Mouse (Mus musculus) telencephalon, adult 2 months (tissue): Measurements from ENCODE around the gene Hint2.

Experiments
- DNase-seq: peaks from one replicate; pipeline ENCODE4 v3.0.0-alpha.2; 2011; ENCODE audit warnings: low read depth, low spot score

Gene Hint2

DNA sequence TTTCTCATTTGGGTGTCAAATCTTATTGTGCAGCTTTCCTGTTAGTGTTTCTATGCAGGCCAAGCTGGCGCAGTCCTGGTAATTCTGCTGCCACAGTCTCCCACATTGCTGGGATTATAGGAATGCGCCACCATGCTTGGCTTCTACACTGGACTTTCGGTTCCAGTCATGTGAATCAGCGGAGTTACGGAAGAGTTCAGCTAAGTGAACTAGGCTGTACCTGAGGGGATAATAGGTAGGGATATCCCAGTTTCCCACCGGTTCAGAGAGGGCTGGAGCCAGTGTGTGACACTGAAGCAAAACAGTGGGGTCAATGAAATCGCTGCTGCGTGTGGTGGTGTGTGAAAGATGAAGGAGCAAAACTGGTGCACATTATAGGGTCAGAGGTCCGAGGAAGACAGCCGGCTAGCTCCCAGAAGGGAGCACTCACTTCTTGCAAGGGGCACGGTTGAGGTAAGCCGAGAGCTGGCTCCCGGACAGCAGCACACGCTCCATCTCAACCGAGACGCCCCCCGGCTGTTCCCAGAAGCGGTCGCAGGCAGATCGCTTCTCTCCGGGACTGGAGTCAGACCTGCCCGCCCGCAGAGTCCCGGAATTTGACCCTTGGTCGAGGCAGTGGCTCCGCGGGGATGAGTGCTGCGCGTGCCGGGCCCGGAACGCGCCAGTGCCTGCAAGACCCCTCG is 469 bp downstream of the Hint2 start:
- no peak for DNase-seq

DNA sequence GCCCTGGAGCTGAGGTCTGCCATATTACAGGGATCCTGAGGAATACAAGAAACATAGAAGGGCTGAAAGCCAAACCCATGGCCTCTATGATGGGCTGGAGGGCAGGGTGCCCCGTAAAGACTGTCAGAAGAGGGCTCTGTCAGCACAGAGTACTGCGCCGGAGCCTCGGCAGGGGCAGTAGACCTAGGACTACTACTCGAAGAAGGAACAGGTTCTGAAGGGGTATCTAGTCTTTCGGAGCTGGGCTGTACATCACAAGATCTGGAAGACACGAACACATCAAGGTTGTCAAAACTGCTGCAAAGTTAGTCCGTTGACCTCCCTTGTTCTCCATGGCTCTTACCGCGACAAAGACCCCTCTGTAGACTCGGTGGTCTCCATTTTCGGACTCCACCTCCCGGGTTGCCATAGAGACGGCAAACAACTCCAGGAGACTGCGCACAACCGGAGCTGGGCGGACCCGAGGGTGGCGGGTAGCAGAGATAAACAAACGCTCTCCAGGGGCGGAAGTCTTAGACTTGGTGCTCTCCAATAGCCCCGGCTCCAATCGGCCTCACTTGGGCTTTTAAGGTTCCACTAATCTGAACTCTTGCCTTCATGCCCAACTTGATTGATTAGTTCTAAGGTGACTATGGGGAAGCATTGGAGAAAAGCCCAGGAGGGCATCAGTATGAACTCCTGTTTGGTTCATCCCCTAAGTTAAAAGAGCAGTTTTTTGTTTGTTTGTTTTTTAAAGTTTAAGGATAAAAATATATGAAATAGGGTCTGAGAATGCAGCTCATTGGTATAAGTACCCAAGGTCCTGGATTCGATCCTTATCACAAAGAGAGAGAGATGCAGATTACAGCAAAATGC is 2.9 kb downstream of the Hint2 start, which contains the start of gene Spag8:
Gene Spag8, minus strand, starts transcription at position 434 of the 855 bp plus-strand sequence.
- no peak for DNase-seq

DNA sequence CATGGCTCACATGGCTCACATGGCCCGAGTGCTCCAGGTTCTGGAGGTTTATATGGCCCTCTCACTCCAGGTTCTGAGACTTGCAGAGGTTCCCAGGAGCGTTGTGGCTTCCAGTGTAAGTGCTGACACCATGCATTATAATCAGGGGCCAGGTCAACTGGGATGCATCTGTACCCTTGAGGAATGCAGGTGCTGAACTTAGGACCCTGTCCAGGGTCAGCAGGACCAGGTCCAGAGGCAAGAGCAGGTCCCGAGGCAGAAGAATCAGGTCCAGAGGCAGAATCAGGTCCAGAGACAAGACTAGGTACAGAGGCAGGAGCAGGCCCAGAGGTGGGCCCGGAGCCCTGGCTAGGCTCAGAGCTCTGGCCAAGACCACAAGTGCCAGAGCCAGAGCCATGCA is 3.5 kb downstream of the Hint2 start:
- no peak for DNase-seq

GRCm38 (mm10) chr4:43649783-43650182 is 6.5 kb downstream of the Hint2 start:
- DNase-seq = no peak

DNA sequence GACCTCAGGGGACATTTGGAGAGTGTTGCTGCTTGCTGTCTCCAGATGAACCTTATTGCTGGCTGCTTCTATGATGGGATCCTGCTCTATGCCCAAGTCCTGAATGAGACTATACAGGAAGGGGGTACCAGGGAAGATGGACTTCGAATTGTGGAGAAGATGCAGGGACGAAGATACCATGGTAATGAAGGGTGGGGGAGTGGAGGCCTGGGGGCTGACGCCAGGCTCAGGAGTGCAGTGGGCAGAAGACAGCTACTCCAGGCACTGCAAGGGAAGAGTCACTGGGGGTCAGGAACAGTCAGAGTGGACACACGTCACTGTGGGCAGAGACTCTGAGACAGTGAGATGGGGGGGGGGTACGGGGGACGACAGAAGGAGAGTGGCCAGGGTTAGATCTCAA is 15.8 kb downstream of the Hint2 start:
- no peak for DNase-seq

DNA sequence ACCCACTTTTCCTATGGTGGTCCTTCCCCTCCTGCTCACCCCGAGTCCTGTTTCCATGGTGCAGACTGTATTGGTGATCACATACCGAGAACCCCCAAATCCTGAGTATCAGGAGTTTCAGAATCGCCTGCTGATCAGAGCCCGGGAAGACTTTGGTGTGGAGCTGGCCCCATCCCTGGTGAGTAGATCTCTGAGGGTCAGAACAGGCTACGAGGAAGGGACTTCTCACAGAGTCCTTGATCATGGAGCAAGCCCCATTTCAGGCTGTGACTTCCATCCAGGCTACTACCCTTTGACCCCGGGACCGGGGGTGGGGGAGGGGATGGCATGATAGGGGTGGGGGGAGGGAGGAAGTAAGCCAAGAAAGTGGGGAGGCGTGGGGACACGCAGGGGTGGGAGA is 16.2 kb downstream of the Hint2 start:
- no peak for DNase-seq

GRCm38 (mm10) chr4:43636751-43637150 is 19.5 kb downstream of the Hint2 start:
- DNase-seq = no peak

GRCm38 (mm10) chr4:43634621-43635374 is 21.5 kb downstream of the Hint2 start:
- no peak for DNase-seq

DNA sequence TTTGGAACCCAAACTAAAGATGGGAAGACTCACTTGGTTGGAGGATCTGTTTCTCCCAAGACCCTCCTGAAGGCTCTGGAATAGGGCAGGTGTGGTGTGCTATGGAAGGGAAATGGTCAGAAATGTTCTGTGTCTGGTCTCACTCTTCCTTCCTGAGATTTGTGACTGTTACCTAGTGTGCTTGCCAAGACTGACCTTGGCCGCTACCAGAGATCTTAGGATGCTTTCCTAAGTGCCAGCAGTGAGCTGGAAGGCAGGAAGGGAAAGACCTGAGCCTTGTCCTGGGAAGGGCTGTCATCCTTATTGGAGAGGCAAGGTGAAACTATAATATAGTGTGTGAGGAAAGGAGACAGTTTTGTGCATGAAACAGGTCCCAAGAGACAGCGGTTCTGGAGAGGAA is 22.5 kb downstream of the Hint2 start:
- no peak for DNase-seq

DNA sequence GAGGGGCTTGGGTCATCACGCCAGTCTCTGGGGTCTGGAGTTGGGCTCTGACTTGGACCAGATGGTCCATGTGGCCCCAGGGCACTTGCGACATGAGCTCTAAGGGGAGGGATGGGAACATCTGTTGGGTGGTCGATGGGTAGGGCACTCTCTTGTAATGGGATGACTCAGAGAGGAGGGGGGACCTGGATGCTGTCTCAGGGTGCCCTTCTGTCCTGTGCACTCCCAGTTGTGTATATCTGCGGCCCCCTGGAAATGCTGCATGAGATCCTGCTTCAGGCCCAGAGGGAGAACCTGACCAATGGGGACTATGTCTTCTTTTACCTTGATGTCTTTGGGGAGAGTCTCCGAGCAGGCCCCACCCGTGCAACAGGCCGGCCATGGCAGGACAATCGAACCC is 23.0 kb downstream of the Hint2 start:
- DNase-seq = no peak

DNA sequence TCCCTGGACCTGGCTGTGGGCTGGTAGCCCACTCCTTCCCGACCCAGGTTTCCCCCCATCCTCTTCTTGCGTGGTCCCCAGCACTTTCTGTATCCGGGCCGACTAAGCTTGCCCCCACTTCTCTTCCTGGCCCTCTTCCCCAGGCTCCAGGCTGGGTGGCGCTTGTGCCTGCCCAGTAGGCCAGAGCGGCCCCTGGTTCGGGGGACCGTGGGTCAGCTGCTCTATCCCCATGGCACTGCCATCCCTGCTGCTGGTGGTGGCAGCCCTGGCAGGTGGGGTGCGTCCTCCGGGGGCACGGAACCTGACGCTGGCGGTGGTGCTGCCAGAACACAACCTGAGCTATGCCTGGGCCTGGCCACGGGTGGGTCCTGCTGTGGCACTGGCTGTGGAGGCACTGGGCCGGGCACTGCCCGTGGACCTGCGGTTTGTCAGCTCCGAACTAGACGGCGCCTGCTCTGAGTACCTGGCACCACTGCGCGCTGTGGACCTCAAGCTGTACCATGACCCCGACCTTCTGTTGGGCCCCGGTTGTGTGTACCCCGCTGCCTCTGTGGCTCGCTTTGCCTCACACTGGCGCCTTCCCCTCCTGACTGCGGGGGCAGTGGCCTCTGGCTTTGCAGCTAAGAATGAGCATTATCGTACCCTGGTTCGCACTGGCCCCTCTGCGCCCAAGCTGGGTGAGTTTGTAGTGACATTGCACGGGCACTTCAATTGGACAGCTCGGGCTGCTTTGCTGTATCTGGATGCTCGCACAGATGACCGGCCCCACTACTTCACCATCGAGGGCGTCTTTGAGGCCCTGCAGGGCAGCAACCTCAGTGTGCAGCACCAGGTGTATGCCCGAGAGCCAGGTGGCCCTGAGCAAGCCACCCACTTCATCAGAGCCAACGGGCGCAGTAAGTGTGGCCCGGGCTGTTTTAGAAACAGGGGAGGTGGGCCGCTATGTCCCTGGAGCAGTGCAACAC is 24.0 kb downstream of the Hint2 start:
- no peak for DNase-seq

DNA sequence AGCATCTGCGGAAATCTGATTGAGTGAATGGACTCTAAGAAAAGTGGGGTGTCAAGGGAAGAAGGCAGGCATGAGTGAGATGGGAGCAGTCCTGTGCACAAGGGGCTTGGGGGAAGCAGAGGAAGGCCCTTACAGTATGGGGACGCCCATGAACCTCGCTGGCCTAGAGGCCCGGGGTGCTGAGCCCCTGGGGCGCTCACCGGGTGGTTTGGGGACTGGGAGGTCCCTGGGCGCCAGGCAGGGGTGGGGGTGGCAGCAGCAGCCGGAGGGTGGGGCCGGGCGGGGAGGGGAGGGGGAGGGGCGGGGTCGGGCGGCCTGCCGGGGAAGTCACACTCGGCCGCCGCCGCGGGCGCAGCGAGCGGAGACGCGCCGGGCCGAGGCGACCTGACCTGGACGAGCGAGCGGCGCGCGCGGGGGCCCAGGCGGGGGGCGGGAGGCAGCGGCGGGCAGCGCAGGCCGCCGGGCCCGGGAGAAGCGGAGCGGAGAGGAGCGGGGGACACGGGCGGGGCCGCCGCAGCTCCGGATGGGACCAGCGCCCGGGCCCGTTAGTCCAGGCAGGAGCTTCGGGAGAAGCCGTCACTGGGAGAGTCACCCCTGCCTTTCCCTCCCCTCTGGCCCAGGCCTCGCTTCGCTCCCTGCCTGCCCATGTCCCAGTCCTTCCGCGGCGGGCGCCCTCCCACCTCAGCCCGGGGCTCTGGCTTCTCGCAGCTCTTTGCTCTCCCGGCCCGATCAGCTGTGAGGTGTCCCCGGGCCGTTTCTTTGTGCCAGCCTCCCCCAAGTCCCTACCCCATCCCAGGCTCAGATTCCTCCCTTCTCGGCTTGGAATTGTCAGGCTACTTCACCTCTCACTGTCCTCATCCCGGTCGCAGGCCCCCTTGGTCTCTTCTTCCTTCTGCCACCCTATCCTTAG is 25.0 kb downstream of the Hint2 start, which contains the start of gene Npr2:
Gene Npr2, plus strand, starts transcription at position 890 of the 910 bp plus-strand sequence.
- DNase-seq = no peak

GRCm38 (mm10) chr4:43630671-43631045 is 25.6 kb downstream of the Hint2 start:
- no peak for DNase-seq

DNA sequence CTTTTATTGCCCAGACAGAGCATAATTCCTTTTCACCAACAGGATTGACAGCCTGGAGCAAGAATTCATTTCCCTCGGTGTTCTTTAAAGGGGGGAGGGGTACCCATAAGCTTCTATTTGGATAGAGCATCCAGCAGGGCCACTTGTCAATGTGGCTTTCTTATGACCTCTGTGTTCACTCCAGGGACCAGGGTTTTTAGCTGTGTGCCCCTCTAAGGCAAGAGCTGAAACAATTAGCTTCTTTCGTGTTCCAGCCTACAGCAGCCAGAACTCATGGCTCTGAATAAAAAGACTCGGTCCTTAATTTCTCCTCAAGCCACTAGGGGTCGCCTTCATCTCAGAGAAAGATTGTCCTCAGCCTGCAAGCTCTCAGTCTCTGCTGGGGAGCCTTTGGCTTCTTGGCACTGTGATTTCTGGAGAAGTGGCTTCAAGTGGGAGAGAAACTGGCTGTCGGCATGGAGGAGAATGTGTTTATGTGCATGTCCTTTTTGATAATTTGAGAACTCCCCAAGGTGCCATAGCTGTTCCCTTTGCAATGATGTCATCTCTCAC is 26.2 kb downstream of the Hint2 start:
- DNase-seq = peak; percentile 90

- DNase-seq = no peak
These were observed 27.0 kb downstream of the Hint2 start for GRCm38 (mm10) chr4:43629106-43629817.

DNA sequence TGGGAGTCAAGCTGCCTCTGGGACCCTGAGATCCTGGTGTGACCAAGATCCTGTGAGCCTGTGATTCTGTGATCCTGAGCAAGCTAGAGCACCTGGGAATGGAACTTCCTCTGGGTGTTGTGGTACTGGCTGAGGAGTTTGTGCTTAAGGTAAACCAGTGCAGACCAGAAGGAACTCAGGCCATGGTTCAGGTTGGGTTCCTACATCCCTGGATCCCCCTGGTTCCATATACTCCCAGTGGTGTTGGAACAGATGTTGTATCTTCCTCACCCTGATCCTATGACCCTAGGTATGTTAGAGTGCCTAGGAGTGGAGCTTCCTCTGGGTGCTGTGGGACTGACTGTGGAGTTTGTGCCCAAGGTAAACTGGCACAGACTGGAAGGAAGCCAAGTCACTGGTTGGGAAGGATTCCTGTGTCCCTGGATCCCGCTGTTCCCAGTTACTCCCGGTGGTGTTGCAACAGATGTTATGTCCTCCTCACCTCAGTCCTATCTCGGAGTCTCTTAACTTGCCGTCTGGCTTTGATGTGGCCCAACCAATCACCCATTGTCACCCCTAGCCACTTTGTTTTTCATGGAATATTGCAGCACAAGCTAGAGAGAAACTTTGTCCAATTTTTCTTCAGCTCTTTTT is 36.0 kb downstream of the Hint2 start:
- DNase-seq = no peak

DNA sequence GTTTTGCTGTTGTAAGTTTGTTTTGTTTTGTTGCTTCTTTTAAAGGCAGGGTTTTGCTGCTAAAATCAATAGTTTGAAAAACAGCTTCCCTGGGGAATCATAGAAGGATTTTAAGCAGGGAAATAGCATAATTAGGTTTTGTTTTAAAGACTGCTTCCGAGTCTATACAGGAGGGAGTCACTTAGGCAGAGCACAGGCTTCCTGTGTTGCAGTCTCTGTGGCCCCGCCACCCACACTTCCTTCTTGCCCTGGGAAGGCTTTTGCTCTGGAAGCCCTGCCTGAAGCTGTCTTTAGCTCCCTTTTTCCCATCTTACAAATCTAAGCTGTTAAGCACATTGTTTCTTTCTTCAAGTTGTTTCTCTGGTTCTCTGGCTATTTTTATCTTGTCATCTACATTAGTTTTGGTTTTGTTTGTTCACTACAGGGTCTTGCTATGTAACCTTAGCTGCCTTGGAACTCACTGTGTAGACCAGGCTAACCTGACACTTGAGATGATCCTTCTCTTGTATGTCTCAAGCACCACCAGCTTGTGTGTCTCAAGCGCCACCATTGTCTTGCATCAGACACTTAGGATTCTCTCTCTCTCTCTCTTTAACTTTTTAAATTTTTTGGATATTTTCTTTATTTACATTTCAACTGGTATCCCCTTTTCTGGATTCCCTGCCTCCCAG is 43.1 kb downstream of the Hint2 start:
- no peak for DNase-seq

DNA sequence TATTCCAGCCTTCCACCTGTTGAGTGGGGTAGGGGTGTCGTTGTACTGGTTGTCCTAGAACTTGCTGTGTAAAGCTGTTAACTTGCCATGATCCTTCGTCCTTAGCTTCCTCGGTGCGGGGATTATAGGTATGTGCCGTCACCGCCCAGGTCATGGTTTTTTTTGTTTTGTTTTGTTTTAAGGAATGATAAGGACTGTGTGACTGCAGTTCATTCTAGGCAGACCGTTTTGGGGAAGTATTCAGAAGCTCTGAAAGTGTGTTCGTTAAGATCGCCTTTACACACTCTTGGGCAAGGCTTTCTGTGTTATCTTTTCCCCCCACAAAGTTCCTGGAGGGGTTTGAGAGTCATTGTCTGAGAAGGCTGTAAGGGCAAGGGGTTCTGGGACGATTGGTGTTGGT is 43.7 kb downstream of the Hint2 start:
- no peak for DNase-seq
